Mouse (Mus musculus) kidney, postnatal 10 days (tissue): Measurements from ENCODE around the gene Il7r.
"Not testable (repeated sequence)": the region's sequence is repeated elsewhere in the genome, so short reads cannot be mapped to it uniquely, and the experiment has no call there.

Experiments
- DNase-seq: peaks from one replicate; pipeline ENCODE4 v3.0.0; 2021; ENCODE audit warnings: mixed read lengths

The Il7r gene

DNA sequence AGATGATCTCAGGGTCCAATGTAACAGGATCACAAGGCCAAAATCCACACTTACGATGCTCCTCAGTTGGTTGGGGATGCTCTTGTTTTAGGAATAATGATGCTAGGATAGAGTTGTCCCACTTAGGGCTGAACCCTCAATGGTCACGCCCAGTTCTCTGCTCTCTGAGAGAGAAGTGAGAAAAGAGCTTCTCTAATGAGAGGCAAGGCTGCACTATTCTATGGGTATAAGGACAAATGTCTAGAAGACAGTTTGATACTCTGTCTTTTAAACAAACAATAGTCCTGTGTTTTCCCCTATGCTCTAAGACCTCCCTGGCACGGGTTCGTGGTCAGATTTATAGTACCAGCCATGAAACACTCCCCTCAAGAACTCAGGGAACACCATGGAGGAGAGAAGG is at the start of gene Il7r:
Gene Il7r, minus strand, starts transcription at position 101 of the 400 bp plus-strand sequence.
- DNase-seq: no peak

DNA sequence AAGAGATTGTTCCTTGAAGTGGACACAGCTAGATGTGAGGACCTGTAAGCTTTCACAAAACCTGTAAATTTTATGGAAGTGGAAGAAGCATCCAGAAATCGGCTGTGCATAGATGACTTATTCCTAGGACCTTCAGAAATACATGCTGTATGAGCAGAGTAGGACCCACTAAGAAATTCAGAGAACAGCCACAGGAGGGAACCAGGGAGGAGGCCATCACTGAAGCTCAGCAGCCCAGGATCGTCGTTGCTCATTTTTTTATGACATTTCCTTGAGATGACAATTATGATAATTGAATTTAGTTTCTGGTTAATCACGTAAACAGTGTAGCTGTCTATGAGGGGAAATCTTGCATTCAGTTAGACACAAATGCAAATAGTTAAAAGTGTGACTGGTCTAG is 47.3 kb upstream of the Il7r start:
- peak; percentile 18 for DNase-seq

DNA sequence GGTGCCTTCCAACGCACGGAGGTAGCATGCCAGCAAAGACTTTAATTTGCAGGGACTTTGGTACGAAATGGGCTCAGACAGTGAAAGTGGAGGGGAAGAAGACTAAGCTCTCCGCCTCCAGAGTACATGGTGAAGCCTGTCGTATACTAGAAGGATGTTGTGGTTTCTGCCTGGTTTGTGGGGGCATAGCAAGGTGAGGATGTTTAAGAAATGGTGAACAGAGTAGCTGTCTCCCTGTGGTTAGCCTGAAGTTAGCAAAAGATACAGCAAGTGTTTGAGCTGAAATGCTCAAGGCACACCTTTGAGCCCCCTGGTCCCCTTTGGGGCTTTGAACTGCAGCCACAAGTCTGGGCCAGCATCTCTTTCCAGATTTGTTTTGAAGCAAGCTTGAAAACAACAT is 44.8 kb upstream of the Il7r start:
- DNase-seq: no peak

DNA sequence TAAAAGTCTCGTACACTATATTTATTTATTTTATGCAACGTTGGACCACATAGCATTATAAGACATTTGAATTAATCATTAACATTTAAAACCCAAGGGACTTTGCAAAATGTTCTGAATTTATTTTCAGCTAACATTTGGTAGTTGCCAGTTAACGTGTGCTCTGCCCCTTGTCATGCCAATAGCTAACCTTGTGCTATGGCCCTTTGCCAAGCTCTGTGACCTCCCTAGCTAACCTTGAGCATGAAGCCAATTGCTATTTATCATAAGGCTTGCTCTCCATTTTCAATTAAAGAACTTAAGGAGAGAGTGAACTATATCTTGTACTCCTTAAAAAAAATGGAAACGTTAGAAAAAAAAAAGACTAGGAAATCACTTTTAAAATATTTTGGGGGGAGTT is 43.4 kb upstream of the Il7r start:
- peak; percentile 67 for DNase-seq

DNA sequence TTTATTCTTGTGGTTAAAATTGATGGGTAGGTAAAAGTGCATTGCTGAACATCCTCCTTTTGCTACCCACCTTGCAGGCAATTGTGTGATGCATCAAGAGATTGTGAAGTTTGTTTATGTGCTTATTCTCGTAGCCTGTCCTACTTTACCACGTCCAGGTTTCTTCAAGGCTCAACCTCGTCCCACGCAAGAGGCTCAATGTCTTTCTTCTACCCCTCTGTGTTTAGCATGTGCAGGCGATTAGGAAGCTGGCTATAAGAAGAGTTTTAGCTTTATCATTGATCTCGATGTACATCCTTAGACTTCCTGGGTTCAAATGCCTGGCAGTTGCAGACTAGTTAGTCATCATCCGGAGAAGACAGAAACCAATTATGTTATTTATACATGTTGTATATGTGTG is 42.7 kb upstream of the Il7r start:
- no peak for DNase-seq

DNA sequence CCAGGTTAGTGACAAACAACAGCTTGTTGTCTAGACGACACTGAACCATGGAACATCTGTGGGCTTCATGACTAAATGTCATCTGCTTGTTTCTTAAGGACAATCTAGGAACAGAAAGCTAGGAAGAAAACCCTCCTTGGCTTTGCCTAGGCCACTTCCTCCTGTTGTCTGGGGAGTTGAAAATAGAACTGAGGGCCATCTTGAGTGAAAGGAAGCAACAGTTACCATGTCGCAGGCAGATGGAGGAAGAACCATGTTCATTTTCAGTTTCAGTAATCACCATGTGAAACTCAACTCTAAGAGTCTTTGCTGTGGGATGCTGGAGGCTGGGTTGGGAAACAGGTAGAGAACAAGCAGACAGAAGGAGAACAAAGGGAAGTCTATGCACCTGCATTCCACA is 41.9 kb upstream of the Il7r start:
- DNase-seq: no peak

DNA sequence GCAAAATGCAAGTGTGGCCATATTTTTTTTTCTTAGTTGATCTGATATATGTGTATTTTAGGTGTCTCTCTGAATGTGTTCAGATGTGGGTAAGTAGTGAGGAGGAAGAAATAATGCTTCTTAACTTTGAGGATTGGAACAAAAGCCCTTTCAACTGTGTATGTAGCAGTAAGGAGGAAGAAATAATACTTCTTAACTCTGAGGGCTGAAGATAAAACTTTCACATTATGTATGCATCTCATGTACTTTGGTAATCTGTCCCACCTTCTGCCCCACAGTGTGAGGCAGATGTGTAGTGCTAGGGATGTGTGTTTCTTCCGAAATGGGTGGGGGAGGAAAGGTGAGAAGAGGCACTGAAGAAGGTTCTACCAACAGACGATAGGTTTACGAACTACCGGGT is 37.3 kb upstream of the Il7r start:
- DNase-seq: no peak

DNA sequence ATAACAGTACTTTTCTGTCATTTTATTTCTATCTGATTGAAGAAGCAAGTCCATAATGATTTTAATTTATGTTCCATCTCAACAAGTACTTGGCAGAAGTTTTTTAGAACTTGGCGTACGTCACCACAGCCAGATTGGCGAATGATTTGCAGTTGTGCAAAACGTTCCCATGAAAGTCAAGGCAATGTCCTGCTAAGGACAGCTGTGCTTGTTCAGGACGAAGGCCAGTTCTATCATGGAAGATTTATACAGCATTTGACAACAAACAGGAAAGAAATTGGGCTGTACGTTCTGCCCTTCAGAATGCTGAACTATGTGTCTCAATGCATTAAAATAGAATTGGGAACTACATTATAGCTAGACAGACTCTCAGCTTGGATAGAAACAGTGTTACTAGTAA is 35.4 kb upstream of the Il7r start:
- peak; percentile 32 for DNase-seq

DNA sequence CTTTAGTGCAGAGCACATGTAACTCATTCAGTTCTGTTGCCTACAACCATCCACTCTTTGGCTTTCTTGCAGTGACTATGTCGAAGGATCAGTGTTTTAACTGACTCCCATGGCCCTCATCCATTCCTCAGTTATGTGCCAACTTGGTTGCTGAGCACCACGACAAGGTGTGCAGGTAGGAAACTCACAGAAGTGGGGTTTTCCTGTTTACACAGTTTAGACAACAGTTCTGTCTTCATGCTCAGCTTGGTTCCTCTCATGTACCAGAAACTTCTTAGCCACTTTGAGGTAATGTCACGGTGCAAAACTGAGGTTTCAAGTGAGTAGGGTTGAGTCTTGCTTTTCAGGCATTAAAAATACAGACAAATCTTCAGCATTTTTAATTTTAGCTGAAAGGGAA is 34.2 kb upstream of the Il7r start:
- DNase-seq: no peak

DNA sequence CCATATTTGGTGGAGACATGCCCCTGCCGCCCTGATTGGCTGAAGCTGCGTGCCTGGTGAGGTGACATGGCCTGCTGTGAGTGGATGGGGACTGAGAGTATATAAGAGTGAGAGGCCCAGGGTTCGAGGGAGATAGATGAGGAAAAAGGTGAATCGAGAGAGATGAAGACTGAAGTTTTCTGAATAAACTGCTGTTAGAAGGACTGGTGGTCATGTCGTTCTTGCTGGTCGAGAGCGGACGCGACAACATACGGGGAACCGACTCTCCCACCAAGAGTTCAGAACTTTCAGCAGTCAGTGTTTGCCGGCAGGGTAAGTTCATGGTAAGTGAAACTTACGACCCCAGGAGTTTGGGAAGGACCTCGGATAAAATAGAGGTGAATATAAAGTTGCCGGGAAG is 27.3 kb upstream of the Il7r start:
- not testable (repeated sequence) for DNase-seq

DNA sequence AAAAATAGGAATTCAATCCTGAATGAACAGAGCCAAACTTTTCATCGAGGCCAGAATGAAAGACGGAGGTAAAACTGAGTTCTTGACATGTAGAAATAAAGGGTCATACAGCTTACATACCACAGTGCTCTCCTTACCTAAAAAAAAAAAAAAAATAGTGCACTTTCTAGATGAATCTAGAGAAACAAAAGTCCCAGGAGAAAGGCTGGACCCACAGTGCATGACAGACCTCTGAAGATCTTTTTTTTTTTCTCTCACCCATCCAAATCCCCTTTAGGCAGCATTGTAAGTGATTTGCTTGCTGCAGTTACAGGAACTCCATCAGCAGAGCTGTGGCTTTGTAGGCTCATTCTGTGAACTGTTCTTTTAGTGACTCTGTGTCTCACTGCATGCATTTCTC is 19.0 kb upstream of the Il7r start:
- DNase-seq: no peak

DNA sequence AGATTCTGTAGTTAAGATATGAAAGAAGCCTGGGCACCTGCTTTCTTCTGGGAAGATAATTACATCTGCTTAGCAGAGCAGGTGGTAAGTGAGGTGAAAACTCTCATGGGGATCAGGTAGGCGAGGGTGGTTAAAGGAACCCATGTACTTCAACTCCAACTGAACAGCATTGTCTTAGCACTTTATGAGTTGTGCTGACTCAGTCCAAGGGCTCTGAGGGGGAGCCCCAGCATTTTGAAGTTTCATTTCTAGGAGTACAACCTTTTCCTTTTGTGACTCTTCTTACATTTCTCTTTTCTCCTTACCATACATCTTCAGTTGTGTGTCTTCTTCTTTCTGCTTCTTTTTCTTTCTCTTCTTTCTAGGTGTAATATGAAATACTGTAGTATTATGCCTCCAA is 5.2 kb upstream of the Il7r start:
- no peak for DNase-seq

DNA sequence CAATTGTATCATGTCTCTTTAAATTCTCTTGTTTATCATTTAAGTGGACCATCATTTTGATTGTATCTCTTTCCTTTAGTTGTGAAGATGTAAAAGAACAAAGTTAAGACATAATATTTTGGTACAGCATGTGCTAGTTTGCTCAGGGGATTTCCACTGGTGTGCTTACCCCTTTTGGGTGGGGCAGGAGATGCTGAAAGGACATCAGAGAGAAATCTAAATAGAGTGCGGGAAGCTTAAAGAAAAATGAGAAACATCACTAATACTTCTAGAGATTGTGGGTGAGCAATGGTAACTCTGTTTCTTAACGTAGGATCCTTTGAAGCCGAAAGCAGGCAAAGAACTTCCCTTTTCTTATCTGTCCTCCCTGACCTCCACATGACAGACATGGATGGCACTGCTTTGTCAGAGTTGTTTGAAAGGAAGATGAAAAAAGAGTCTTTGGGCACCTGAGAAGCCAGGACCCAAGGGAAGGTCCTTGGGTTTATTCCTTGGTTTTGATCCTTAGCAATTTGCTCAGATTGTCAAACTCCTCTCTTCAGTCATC is 3.5 kb upstream of the Il7r start:
- no peak for DNase-seq

DNA sequence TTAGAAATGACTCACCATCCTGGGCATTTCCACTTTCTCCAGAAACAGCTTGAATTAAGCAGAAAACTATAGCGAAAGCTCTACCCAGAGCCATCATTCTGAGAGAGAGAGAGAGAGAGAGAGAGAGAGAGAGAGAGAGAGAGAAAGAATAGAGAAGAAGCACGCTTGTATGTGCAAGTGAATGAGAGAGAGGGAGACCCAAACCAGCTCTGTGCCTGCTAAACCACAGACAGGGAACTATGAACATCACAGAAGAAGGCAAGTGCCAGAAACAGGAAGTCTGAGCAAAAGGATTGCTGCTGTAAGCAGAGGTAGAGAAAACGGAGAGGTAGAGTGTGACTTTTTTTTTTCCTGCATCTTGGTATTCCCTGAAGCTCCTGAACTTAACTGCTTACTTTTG is 330 bp downstream of the Il7r start:
- DNase-seq: no peak

DNA sequence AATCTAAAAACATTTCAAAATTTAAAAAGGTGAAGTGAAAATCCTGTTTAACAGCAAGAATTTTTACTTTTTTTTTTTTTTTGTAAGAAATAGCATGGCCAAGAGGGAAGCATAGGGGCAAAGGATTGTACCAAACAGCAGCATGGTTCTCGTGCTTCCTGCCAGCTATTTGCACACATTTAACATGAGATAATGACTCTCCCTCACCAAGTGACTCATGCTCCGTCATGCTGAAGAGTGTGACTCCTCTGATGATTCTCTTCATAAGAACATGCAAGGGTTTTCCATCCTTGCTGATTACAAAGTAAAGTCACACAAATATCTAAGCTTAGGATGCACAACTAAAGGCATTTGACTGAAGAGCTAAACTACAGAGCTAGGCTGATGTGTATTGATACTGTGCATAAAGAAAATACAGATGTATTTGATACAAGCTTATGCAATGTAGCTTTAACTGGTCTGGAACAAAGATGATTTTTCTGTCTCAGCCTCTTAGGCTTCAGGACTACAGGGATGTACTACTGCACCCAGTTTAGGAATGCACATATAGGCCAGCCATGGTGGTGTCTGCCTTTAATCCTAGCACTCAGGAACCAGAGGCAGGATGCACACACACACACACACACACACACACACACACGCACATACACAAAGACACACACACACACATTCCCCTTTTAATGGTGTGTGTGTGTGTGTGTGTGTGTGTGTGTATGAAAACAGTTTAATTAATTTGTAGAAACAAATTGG is 1.6 kb downstream of the Il7r start:
- DNase-seq: no peak

DNA sequence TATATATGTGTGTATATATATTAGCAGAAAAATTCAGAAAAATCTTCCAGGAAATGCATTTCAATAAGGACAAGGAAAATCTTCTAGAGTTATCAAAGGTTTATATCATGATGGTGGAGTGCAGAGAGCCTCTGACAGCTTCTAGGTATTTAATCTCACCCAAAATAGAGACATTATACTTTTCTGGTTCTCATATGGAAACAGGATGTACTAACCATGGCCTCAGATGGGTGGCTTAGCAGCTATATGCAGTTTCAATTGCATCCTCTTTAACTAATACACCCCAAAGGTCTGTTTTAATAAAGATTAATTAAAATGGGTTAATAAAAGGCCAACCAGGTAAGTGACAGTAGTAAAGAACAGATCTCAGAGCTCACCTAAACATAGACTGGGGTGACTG is 3.6 kb downstream of the Il7r start:
- DNase-seq: no peak

DNA sequence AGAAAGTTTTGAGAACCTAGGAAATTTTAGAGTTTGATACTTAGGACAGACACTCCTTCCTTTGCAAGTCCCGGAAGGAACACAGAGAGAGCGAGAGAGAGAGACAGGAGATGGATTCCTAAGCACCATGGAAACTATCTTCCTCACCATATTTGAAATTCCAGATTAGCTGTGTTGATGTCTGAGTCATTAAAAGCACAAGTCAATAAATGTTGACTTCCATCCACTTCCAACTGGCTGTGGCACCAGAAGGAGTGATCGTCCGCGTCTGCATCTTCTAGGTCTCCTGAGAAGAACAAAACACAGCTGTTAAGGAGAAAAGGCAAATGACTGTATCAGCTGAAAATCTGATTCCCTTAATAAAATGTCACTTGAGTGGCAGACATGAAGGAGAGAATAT is 5.1 kb downstream of the Il7r start:
- no peak for DNase-seq

DNA sequence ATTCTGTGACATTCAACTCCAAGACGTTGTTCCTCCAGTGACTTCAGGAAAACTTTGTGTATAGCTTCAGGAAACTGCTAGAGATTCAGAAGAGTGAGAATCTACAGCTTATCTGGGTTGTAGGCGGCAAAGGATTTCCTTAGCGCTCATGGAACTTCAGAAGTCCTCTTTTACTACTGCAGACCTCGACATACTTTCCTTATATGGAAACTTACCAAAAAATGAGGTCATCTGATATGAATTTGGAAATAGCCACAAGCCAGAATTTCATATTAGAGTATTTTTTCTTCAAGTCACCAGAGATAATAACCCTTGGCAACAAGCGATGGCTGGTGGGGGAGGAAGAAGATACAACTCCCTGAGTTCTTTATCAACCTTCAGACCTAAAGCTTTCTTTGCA is 6.0 kb downstream of the Il7r start:
- no peak for DNase-seq

DNA sequence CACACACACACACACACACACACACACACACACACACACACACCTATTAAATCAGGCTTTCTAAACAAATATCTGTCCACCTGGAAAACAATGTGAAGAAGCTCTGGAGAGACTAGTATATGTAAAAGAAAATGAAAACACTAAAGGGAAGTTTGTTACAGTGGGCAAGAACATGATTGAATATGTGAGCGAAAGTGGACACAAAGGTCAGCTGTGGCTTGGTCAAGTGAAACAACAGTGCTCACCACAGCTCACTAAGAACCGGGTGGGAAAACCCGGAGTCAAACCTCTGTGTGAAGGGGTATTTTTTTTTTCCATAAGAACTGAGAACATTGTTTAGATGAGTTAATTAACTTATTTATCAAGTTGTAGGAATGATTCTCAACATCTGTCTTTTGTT is 6.9 kb downstream of the Il7r start:
- DNase-seq: no peak

DNA sequence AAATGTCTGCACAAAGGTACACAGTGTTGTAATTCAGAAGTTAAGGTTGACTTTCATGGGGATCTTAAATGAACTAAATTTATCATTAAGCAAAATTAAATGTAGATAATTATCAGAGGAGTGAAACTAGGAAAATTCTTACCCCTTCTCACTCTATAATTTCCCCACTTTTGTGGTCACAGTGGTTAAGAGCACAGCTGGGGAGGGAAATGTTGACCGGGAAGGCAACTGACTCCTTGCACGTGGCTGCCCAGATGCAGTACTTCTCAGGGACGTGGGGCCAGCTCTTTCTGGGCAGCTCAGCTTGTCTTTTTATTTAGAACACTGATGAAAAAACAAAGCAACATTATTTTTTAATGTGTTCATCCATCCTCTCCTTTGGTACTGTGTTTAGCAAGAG is 37.9 kb downstream of the Il7r start:
- DNase-seq: no peak

DNA sequence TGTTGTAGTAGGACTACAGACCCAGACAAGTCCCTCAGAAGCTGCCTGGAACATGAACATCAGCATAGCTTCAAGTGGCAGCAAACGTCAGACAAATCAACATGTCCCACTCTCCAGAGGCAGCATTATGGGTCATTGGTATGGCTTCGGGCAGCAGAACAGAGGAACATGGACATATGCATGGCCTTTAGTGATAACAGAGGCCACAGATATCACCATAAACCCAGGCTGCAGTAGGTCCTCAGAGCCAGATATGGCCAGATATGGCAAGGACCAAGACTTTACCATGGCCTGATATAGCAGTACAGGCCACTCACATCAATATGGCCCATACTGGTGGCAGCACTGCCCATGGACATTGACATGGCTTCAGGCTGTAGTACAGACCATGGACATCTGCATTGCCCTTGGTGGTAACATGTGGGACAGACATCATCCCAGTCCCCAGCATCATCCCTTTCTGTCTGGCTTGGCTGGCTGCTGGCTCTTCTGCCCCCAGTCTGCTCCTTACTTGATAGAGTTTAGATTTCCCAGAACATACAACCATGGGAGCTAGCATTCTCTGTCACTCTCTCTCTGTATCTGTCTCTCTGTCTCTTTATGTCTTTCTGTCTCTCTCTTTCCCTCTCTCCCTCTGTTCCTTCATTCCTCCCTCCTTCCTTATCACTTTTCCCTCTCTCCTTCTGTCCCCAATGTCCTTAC is 40.4 kb downstream of the Il7r start:
- DNase-seq: no peak

DNA sequence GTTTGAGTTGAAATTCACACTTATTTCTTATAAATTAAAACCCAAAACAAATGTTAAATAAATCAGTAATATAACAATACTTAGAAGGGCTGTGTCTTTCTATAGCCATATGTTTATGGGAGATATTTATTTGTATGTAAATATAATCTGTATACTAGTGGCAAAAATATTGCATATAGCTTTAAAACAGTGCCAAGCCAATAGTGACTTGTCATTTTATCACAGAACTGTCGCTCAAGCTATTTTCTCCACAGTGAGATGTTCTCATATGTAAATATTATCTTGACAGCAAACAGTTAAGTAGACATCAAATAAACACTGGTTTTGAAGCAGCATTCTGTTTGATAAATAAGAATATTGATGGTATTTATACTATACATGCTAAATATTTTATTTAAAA is 56.8 kb downstream of the Il7r start:
- DNase-seq: no peak

DNA sequence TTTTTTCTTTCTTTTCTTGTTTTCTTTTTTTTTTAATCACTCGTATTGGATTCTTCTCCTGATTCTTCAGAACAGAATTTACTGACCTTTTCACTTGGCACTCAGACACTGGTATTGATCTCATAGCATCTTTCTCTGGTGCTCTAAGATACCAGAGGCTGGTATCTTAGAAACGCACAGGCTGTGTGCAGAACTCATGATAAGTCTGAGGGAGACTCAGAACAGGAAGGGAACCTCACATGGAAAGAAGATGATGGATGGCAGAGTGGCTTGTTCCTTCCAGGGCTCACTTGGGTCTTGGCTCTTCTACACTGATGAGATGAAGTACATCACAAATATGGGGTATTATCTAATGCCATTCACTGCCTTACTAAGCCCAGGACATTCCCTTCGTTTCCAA is 57.4 kb downstream of the Il7r start:
- no peak for DNase-seq

DNA sequence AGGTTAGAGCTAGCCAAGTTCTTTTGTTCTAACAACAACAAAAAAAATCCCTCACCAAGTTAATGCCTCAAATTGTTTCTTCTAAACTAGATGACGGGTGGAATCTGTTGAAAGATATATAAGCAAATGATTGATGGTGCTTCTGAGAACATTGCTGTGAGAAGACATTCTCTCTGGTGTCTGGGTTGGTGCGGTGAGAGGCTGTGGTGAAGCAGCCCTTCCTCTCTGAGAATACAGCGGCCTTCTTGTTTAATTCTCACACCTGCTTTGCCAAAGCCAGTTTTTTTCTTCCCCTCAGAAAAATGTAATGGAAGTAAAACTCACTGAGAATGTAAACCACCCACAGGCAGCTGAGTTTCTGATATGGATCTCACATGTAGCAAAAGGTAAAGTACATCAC is 57.8 kb downstream of the Il7r start:
- no peak for DNase-seq
